Mouse (Mus musculus): ENCODE data around the gene Setd1b.

GRCm38 (mm10) chr5:123144746-123145590 lies 3.0 kb downstream of the Setd1b start:
- no peak for TF ChIP-seq GATA1 (IDR thresholded peaks at IDR 0.05; ENCODE audit: borderline replicate concordance, low read length)
- TF ChIP-seq FLI1 (IDR thresholded peaks at IDR 0.05; ENCODE audit: low read length) = no peak

Measured in megakaryocyte, embryonic 14.5 days (primary cell).